In the genomic region with DNA sequence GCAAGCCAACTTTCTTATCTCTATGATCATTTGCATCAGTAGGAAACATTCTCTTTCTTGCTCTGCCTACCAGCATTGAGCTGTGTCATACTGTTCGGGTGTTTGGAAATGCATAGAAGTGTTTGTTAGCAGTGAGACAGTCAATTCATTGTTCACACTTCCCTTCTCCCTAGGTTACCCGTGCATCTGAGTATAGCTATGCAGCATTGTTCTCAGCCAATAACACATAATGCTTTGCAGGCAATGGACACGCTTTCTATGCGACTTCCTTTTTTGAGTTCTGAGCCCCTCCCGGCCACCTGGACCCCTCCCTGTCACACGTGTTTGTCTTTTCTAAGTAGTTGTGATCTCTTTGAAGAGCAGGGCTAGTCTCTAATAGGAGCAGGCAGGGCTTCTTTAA, we compare ENCODE assay signal across 15 mouse cellular contexts.
DNase-seq lines count a peak whose midpoint lies in the region; ATAC-seq and TF ChIP-seq lines count a peak whose summit lies in the region.
"Had no signal": no experiment of that assay in that cellular context is flagged by ENCODE, and none has a peak within 500 bp of the region (broad histone marks: within the 10 kb centered on the region; RNA-seq: fewer than 3 reads in every experiment).

No protein-coding gene starts in this region.

- TF ChIP-seq CTCF in brain, embryonic 14.5 days (IDR thresholded peaks at IDR 0.05; ENCODE audit: borderline replicate concordance, extremely low read depth, insufficient read depth, insufficient read length), result no peak

- no peak for ATAC-seq in heart, embryonic 13.5 days (ENCODE audit: extremely low read depth, insufficient number of reproducible peaks, low FRiP score, low TSS enrichment)

- DNase-seq in heart, postnatal 25 days (ENCODE audit: low spot score), result no peak
- peak; percentile 34 to 35 for DNase-seq in spleen, adult 18-20 months
- DNase-seq in spleen, adult 12 weeks (ENCODE audit: low spot score), result no peak
- peak; percentile 34 for DNase-seq in brain, embryonic 14.5 days (ENCODE audit: low read depth)
- peak; percentile 25 for DNase-seq in naive thymus-derived CD4-positive, alpha-beta T cell, adult 2 months (ENCODE audit: low read depth)
- DNase-seq in kidney, postnatal 4 days, result no peak
- DNase-seq in frontal cortex, postnatal 25 days (ENCODE audit: low spot score in 2 of 2), result no peak
- DNase-seq: adrenal gland, postnatal 25 days; cerebellum, adult 18-20 months had no signal

- no peaks in the 10 kb centered on the region for H3K9me3 ChIP-seq in heart, embryonic 13.5 days
- H3K9me3 ChIP-seq: embryonic facial prominence, embryonic 10.5 days; hindbrain, embryonic 15.5 days; kidney, embryonic 15.5 days had no signal

- H3K9ac ChIP-seq in heart, embryonic 13.5 days, result no peak overlapping the region
- H3K9ac ChIP-seq: hindbrain, embryonic 15.5 days; kidney, embryonic 15.5 days had no signal

- H3K4me3 ChIP-seq in heart, embryonic 13.5 days, result no peak overlapping the region
- H3K4me3 ChIP-seq: embryonic facial prominence, embryonic 10.5 days; hindbrain, embryonic 15.5 days; kidney, embryonic 15.5 days; myocyte had no signal

- H3K27ac ChIP-seq in heart, embryonic 13.5 days (replicated peaks), result 0 out of 2 replicates have a peak overlapping the region, but pooled peaks have one; percentile 80
- H3K27ac ChIP-seq: embryonic facial prominence, embryonic 10.5 days; hindbrain, embryonic 15.5 days; kidney, embryonic 15.5 days; macrophage had no signal

- WGBS in heart, embryonic 13.5 days, result 64% methylated on average over 6 of the region's 6 CpGs

- TF ChIP-seq POLR2A in brain, embryonic 14.5 days (IDR thresholded peaks at IDR 0.05; ENCODE audit: borderline replicate concordance, extremely low read depth, insufficient read depth, insufficient read length, poor library complexity, severe bottlenecking), result no peak

- H3K4me2 ChIP-seq in heart, embryonic 13.5 days, result no peak overlapping the region
- H3K4me2 ChIP-seq: hindbrain, embryonic 15.5 days; kidney, embryonic 15.5 days had no signal

- intact Hi-C loops in heart, postnatal 25 days (cut with DNase I), result no loop called here

- no peaks in the 10 kb centered on the region for H3K36me3 ChIP-seq in heart, embryonic 13.5 days
- H3K36me3 ChIP-seq: embryonic facial prominence, embryonic 10.5 days; hindbrain, embryonic 15.5 days; kidney, embryonic 15.5 days had no signal

- H3K4me1 ChIP-seq in heart, embryonic 13.5 days, result peaks cover 57% of the 10 kb centered on the region

- H3K27me3 ChIP-seq in heart, embryonic 13.5 days (replicated peaks), result no peaks in the 10 kb centered on the region
- H3K27me3 ChIP-seq: hindbrain, embryonic 15.5 days; kidney, embryonic 15.5 days had no signal

Comparison
In these comparisons a context has a peak if more than half of its experiments do, and no peak if none do; other contexts are left out.
1. DNase-seq: peak in spleen, adult 18-20 months (2 of 2), brain, embryonic 14.5 days (single experiment) and naive thymus-derived CD4-positive, alpha-beta T cell, adult 2 months (single experiment); none in heart, postnatal 25 days (single experiment), spleen, adult 12 weeks (single experiment), kidney, postnatal 4 days (0 of 2) and frontal cortex, postnatal 25 days (0 of 2).